Mouse (Mus musculus) small intestine, adult 2 months (tissue): ENCODE data around the gene Cdh13.

Experiments
- CTCF ChIP-seq: fragments of 200-500 bp; IDR thresholded peaks from 2 replicates; pipeline ENCODE4 v1.5.1; 2012; ENCODE audit warnings: low read depth, mild to moderate bottlenecking, control low read depth, inconsistent platforms, low read length, moderate library complexity, mixed read lengths; ENCODE audit not compliant: insufficient replicate concordance, insufficient read length; ENCODE audit errors: extremely low read depth
- POLR2A ChIP-seq: fragments of 200-500 bp; IDR thresholded peaks from 2 replicates; pipeline ENCODE4 v1.6.1; 2012; ENCODE audit warnings: low read depth, mild to moderate bottlenecking, control low read depth, inconsistent platforms, low read length, moderate library complexity

DNA sequence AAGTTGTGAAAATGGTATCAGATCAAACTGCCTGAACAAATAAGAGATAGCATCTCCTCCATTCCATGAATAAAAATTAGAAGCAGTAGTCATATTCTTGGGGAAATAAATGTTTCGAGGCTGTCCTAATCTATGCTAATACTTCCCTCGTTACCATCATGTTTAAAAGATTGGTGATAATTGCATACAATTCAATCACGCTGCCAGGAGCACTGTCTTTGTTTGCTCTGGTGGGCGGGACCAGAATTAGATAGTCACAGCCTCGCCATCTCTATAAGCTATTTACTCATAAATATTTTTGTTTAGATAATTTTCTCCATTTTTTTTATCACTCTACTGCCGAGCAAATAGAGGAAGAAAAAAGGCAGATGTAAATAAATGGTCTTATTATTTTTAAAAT is 819.3 kb downstream of the Cdh13 start:
- TF ChIP-seq CTCF (no peak), POLR2A (no peak)
